Mouse (Mus musculus) midbrain, embryonic 10.5 days (tissue): ENCODE measurements at regions not wholly inside any gene's neighbourhood (a gene's known extent, or its start where the extent isn't known, plus 50 kb on each side); places are given as distances from the start of the nearest gene placed in this dataset.
A peak's percentile ranks its signal among the peaks of the same experiment; 100 is the strongest.
"Not testable (repeated sequence)": the region's sequence is repeated elsewhere in the genome, so short reads cannot be mapped to it uniquely, and the experiment has no call there.

Experiments
- DNase-seq: peaks from one replicate; pipeline ENCODE4 v3.0.0-alpha.2; 2017; ENCODE audit warnings: low spot score
- H3K27ac ChIP-seq: fragments of 300-500 bp; sonication (generic); replicated peaks from 2 replicates; pipeline ENCODE4 v1.5.1; 2016; ENCODE audit warnings: mild to moderate bottlenecking
- H3K27me3 ChIP-seq: fragments of 300-500 bp; sonication (generic); 2 replicates; pipeline ENCODE4 v1.6.1; 2016; ENCODE audit warnings: low read depth, mild to moderate bottlenecking; ENCODE audit not compliant: poor library complexity, severe bottlenecking
- H3K36me3 ChIP-seq: fragments of 300-500 bp; sonication (generic); 2 replicates; pipeline ENCODE4 v1.6.1; 2016; ENCODE audit warnings: mild to moderate bottlenecking, moderate library complexity
- H3K4me1 ChIP-seq: fragments of 300-500 bp; sonication (generic); 2 replicates; pipeline ENCODE4 v1.6.1; 2016
- H3K4me3 ChIP-seq: fragments of 300-500 bp; sonication (generic); 2 replicates; pipeline ENCODE4 v1.5.1; 2016; ENCODE audit warnings: mild to moderate bottlenecking, moderate library complexity
- H3K9me3 ChIP-seq: fragments of 300-500 bp; sonication (generic); replicated peaks from 2 replicates; pipeline ENCODE4 v1.6.1; 2016; ENCODE audit warnings: mild to moderate bottlenecking
- WGBS: fragments of 180-500 bp; shearing (Covaris S2); methylation state at CpG from one replicate; pipeline ENCODE4 v1.1.7; 2016; 5-methylcytosine and 5-hydroxymethylcytosine counted together

DNA sequence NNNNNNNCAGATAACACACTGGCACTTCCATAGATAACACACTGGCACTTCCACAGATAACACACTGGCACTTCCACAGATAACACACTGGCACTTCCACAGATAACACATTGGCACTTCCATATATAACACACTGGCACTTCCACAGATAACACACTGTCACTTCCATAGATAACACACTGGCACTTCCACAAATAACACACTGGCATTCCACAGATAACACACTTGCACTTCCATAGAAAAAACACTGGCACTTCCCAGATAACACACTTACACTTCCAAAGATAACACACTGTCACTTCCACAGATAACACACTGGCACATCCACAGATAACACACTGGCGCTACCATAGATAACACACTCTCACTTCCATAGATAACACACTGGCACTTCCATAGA, 105.7 kb upstream of the Afdn start:
- not testable (repeated sequence) for H3K9me3 ChIP-seq, H3K36me3 ChIP-seq, H3K4me3 ChIP-seq, DNase-seq, H3K27me3 ChIP-seq, H3K27ac ChIP-seq
- WGBS: 63% methylated on average over 1 of the region's 1 CpGs
- H3K4me1 ChIP-seq: peaks cover 42% of the 10 kb centered on the region

DNA sequence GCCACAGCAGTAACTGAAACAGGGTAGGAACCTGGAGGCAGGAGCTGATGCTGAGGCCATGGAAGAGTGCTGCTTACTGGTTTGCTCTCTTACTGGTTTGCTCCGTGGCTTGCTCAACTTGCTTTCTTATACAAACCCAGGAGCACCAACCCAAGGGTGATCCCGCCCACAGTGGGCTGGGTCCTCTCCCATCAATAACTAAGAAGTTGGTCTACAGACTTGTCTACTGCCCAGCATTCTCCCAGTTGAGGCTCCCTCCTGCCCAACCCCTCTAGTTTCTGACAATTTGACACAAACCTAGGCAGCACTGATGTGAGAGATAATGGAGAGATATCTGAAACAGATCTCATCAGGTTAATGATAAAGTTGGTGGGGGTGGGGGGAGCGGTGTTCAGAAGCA, 104.3 kb upstream of the Afdn start:
- Histone ChIP-seq H3K27me3 (no peaks in the 10 kb centered on the region), H3K27ac (peak overlapping the region; percentile 84), H3K4me1 (peaks cover 46% of the 10 kb centered on the region), H3K36me3 (no peaks in the 10 kb centered on the region), H3K4me3 (peak overlapping the region; percentile 35), H3K9me3 (no peaks in the 10 kb centered on the region)
- 12% methylated on average over 3 of the region's 3 CpGs for WGBS
- no peak for DNase-seq

DNA sequence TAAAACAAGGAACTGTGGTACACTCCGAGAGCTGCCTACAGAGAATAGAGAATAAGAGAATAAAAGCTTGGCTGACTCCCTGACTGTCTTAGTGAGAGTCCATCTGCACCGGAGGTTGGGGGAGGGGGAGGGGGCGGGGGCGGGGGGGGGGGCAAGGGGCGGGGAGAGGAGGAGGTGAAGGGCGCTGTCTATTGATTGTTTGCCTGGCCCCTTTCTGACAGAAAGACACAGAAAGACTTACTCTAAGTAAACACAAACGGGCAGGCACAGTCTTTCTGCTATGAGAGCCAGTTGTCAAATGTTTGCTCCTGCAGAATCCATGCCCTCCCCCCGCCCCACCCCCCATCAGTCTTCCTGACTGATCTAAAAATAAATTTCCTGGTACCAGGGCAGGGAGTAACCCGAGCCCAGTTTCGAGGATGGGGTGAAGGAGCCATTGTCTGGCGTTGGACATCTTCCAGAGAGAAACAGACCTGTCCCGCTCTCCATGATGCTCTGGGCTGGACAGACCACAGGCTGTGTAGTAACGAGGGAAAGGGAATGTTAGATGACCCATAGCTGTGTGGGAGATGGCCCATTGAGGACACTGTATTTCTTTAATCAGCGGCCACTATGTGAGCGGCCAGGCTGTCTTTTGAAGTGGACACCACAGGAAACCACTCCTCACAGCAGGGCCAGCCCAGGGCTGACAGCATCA, 103.7 kb upstream of the Afdn start:
- Histone ChIP-seq H3K9me3 (no peaks in the 10 kb centered on the region), H3K4me3 (peak overlapping the region; percentile 35), H3K36me3 (no peaks in the 10 kb centered on the region), H3K4me1 (peaks cover 46% of the 10 kb centered on the region), H3K27ac (peak overlapping the region; percentile 84), H3K27me3 (no peaks in the 10 kb centered on the region)
- peak; percentile 57 for DNase-seq
- WGBS: 1% methylated on average over 10 of the region's 15 CpGs

DNA sequence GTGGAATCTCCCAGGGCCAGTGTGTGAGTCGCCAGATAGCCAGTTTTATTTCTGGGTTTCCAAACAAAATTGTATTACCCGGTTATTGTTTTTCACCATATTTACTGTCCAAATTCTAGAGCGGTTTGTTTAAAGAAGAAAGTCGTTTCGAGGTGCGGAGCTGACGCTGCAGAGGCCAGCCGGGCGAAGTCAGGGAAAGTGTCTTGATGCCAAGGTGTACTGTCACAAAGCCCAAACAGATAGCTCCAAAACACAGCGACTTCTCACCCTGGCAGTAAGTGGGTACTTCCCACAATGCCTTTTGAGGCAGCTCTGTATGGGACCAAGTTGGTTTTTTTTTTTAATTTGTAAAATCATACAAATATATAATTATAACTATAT, 103.2 kb upstream of the Afdn start:
- 24% methylated on average over 10 of the region's 10 CpGs for WGBS
- no peak for DNase-seq
- H3K27me3 ChIP-seq: no peaks in the 10 kb centered on the region
- no peaks in the 10 kb centered on the region for H3K9me3 ChIP-seq
- H3K4me3 ChIP-seq: peak overlapping the region; percentile 35
- peak overlapping the region; percentile 84 for H3K27ac ChIP-seq
- peaks cover 49% of the 10 kb centered on the region for H3K4me1 ChIP-seq
- H3K36me3 ChIP-seq: no peaks in the 10 kb centered on the region

DNA sequence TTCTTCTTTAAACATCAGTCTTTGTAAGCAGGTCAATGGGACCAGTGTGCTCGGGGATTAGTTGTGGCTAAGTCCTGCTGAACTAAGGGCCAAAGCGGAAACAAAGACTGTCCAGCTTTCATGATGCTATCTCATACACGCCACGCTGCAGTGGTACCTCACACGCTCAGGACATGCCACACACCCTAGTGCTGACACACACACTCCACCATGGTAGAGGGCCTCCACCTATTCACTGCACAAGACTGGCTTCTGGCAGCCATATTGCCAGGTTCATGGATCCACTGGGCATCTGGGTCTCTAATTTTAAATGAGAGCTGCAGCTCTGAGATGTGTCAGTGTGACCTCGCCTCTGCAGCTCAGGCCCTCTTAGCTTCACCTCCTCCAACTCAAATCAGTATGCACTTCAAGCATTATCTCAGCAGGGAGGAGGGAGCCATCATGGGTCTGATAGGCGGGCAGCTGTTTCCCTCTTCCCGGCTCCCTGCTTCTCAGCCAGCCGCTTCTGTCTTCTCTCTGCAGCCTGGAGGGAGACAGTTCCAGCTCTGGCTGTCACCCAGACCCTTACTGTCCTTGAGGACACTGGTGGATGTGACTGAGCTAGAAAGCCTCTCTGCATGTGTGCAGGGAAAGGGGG, 102.6 kb upstream of the Afdn start:
- WGBS: 10% methylated on average over 9 of the region's 9 CpGs
- Histone ChIP-seq H3K27me3 (no peaks in the 10 kb centered on the region), H3K9me3 (no peaks in the 10 kb centered on the region), H3K4me3 (0 out of 2 replicates have a peak overlapping the region, but pooled peaks have one; percentile 7), H3K36me3 (no peaks in the 10 kb centered on the region), H3K4me1 (peaks cover 54% of the 10 kb centered on the region), H3K27ac (peak overlapping the region; percentile 84)
- DNase-seq: peak; percentile 50

DNA sequence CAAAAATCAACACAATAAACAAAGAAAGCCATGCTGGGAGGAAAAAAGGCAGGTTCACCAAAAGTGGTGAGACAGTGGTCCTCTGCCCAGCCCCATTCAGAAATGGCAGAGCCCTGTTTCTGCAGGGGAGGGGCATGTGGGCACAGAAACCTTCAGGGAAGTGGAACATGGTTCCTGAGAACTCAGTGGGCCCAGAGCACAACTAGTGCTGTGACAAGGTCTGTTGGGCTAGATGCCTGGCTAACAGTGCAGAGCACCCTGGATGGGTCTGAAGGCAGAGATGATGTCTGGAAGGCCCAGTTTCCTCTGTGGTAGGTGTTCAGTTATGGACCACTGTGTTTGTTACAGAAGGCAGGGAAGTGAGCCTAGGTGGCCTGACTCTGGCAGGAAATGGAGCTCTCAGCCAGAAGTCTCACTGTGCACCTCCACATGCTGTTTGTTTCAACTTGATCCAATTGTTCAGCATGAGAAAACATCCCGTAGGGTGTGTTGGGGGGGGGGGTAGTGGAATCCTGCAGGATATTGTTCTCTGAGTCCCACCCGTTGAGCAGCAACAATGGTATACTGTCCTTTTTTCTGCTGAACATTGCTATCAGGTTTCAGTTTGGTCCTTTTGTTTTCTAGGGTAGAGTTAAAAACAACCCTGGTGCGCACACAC, 101.9 kb upstream of the Afdn start:
- H3K9me3 ChIP-seq: no peaks in the 10 kb centered on the region
- peak overlapping the region; percentile 84 for H3K27ac ChIP-seq
- WGBS: 3% methylated on average over 3 of the region's 3 CpGs
- H3K36me3 ChIP-seq: no peaks in the 10 kb centered on the region
- no peak for DNase-seq
- peaks cover 61% of the 10 kb centered on the region for H3K4me1 ChIP-seq
- H3K27me3 ChIP-seq: no peaks in the 10 kb centered on the region
- H3K4me3 ChIP-seq: no peak overlapping the region

DNA sequence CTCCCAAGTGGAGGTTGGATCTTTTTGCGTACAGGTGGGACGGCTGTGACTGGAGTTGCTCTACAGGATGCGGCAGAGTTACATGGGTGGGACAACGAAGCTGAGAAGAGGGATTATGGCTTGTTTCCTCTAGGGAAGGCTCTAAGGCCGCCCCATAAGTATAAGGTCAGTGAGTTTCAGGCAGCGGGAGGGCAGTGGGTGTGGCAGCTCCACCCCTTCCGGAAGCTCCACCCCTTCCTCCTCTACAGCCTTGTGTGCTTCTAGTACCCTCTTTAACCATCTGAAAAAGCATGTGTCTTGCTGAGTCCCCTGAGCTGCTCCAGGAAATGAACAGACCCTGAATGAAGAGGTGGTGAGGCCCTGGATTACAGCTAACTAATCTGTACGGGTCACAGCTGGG, 101.2 kb upstream of the Afdn start:
- 12% methylated on average over 8 of the region's 8 CpGs for WGBS
- H3K27ac ChIP-seq: peak overlapping the region; percentile 84
- DNase-seq: peak; percentile 49
- no peaks in the 10 kb centered on the region for H3K27me3 ChIP-seq
- H3K36me3 ChIP-seq: no peaks in the 10 kb centered on the region
- H3K9me3 ChIP-seq: no peaks in the 10 kb centered on the region
- peaks cover 61% of the 10 kb centered on the region for H3K4me1 ChIP-seq
- peak overlapping the region; percentile 19 for H3K4me3 ChIP-seq

DNA sequence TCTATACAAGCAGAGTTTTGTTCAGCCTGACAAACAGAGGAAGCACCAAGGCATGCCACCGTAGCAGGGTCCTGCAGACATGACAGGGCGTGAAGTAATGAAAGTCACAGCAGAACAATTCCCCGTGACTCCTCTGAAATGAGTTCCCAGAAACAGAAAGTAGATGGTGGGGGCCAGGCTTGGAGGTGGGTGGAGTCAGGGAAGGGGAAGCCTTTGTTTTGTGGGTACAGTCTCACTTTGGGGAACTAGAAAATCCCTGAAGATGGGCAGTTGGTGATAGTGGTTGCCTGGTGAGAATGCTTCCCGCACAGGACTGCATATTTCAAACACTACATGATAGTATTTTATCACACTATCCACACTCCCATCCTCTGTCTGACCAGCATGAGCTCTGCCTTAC, 100.4 kb upstream of the Afdn start:
- H3K4me1 ChIP-seq: peaks cover 61% of the 10 kb centered on the region
- H3K36me3 ChIP-seq: no peaks in the 10 kb centered on the region
- peak overlapping the region; percentile 84; the same call in 1 of the 2 replicates for H3K27ac ChIP-seq
- DNase-seq: no peak
- H3K4me3 ChIP-seq: no peak overlapping the region
- WGBS: 78% methylated on average over 4 of the region's 4 CpGs
- no peaks in the 10 kb centered on the region for H3K27me3 ChIP-seq
- no peaks in the 10 kb centered on the region for H3K9me3 ChIP-seq

DNA sequence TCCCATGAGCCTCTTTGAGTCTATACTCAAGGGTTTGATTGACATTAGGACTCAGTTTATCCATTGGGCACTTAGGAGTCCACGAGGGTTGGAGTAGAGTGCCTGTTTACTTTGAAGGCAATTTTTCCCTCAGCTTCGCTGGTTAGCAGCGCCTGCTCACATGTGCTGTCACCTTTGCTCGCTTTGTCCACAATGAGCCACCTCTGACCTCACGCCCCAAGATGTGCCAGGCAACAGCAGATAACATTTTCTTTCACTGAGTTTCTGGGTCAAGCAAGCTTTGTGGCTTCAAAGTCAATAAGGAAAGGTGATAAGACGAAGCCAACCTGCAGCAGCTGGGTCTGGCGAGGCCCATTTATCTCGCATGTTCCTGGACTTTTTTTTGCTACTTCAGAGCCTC, 99.3 kb upstream of the Afdn start:
- Histone ChIP-seq H3K27me3 (no peaks in the 10 kb centered on the region), H3K4me3 (no peak overlapping the region), H3K27ac (no peak overlapping the region), H3K9me3 (no peaks in the 10 kb centered on the region), H3K36me3 (no peaks in the 10 kb centered on the region), H3K4me1 (peaks cover 59% of the 10 kb centered on the region)
- no peak for DNase-seq
- 96% methylated on average over 8 of the region's 8 CpGs for WGBS

DNA sequence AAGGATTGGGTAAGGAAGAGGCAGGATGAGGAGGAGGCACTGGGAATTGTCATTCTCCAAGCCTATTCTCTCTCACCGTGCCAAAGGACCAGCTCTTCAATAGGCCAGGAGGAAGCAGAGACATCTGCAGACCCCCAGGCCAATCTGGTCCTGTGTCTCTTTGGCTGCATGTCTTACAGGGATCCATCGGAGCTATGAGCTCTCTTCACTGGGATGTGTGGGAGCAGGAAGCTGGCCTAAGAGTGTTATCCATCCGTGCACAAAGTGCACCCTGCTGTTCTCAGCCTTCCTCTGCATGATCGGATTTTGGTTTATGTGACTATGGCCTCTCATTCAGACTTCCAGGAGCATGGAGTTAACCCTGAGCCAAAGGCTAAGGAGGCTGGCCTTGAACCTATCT, 98.2 kb upstream of the Afdn start:
- H3K4me3 ChIP-seq: no peak overlapping the region
- H3K27ac ChIP-seq: 0 out of 2 replicates have a peak overlapping the region, but pooled peaks have one; percentile 18
- H3K9me3 ChIP-seq: no peaks in the 10 kb centered on the region
- no peaks in the 10 kb centered on the region for H3K36me3 ChIP-seq
- 64% methylated on average over 4 of the region's 4 CpGs for WGBS
- H3K27me3 ChIP-seq: no peaks in the 10 kb centered on the region
- peaks cover 59% of the 10 kb centered on the region for H3K4me1 ChIP-seq
- no peak for DNase-seq
